Mouse (Mus musculus): ENCODE results near the gene Senp7.
"Not testable (repeated sequence)": the region's sequence is repeated elsewhere in the genome, so short reads cannot be mapped to it uniquely, and the experiment has no call there.

Gene Senp7

GRCm38 (mm10) chr16:56066113-56066512, 18.0 kb downstream of the Senp7 start:
- DNase-seq (ENCODE audit: low spot score), result no peak

- DNase-seq (ENCODE audit: low spot score), result no peak
Measured at GRCm38 (mm10) chr16:56068523-56069070, 20.5 kb downstream of the Senp7 start.

- no peak for DNase-seq (ENCODE audit: low spot score)
Measured at GRCm38 (mm10) chr16:56071317-56072232, 23.4 kb downstream of the Senp7 start.

- DNase-seq (ENCODE audit: low spot score), result no peak
Measured at GRCm38 (mm10) chr16:56072533-56072932, 24.4 kb downstream of the Senp7 start.

- not testable (repeated sequence) for DNase-seq (ENCODE audit: low spot score)
Measured at GRCm38 (mm10) chr16:56073150-56073549, 25.0 kb downstream of the Senp7 start.

GRCm38 (mm10) chr16:56074122-56074521, 26.0 kb downstream of the Senp7 start:
- no peak for DNase-seq (ENCODE audit: low spot score)

GRCm38 (mm10) chr16:56074565-56074964, 26.4 kb downstream of the Senp7 start:
- DNase-seq (ENCODE audit: low spot score), result no peak

- peak; percentile 73 for DNase-seq (ENCODE audit: low spot score)
Measured at GRCm38 (mm10) chr16:56075222-56076111, 27.3 kb downstream of the Senp7 start.

- DNase-seq (ENCODE audit: low spot score), result no peak
Measured at GRCm38 (mm10) chr16:56076121-56076869, 28.2 kb downstream of the Senp7 start.

GRCm38 (mm10) chr16:56079419-56079818, 31.3 kb downstream of the Senp7 start:
- DNase-seq (ENCODE audit: low spot score), result no peak

GRCm38 (mm10) chr16:56081691-56082090, 33.6 kb downstream of the Senp7 start:
- no peak for DNase-seq (ENCODE audit: low spot score)

GRCm38 (mm10) chr16:56086336-56086735, 38.2 kb downstream of the Senp7 start:
- DNase-seq (ENCODE audit: low spot score), result no peak

GRCm38 (mm10) chr16:56090385-56090784, 42.2 kb downstream of the Senp7 start:
- DNase-seq (ENCODE audit: low spot score), result no peak

GRCm38 (mm10) chr16:56096401-56097018, 48.4 kb downstream of the Senp7 start:
- not testable (repeated sequence) for DNase-seq (ENCODE audit: low spot score)

- DNase-seq (ENCODE audit: low spot score), result no peak
Measured at GRCm38 (mm10) chr16:56115706-56116105, 67.6 kb downstream of the Senp7 start.

GRCm38 (mm10) chr16:56116155-56116554, 68.0 kb downstream of the Senp7 start:
- no peak for DNase-seq (ENCODE audit: low spot score)

GRCm38 (mm10) chr16:56117327-56118180, 69.4 kb downstream of the Senp7 start:
- DNase-seq (ENCODE audit: low spot score), result no peak

- no peak for DNase-seq (ENCODE audit: low spot score)
Measured at GRCm38 (mm10) chr16:56122517-56122916, 74.4 kb downstream of the Senp7 start.

GRCm38 (mm10) chr16:56124045-56124444, 75.9 kb downstream of the Senp7 start:
- no peak for DNase-seq (ENCODE audit: low spot score)

- DNase-seq (ENCODE audit: low spot score), result no peak
Measured at GRCm38 (mm10) chr16:56131666-56132065, 83.5 kb downstream of the Senp7 start.

Data from left cerebral cortex, adult 11 months (tissue).